Comparison of ENCODE assay signal across 10 mouse cellular contexts in genomic region chr13:98391635-98391990, GRCm38 (mm10). TPM values are rescaled to one million over a fixed set of nuclear protein-coding genes. Genes with fewer than 3 reads are reported as not detected.
DNase-seq lines count a peak whose midpoint lies in the region; ATAC-seq lines count a peak whose summit lies in the region.
"Had no signal": no experiment of that assay in that cellular context is flagged by ENCODE, and none has a peak within 500 bp of the region (broad histone marks: within the 10 kb centered on the region; RNA-seq: fewer than 3 reads in every experiment).

No protein-coding gene starts in this region.

- peaks cover 70% of the 10 kb centered on the region for H3K27me3 ChIP-seq in lung, embryonic 15.5 days
- H3K27me3 ChIP-seq in forebrain, embryonic 15.5 days = peaks cover 71% of the 10 kb centered on the region
- H3K27me3 ChIP-seq in limb, embryonic 13.5 days = peaks cover 76% of the 10 kb centered on the region
- H3K27me3 ChIP-seq in stomach, embryonic 14.5 days (ENCODE audit: control insufficient read depth, insufficient read depth, low read length) = peaks cover 29% of the 10 kb centered on the region

- H3K4me3 ChIP-seq in lung, embryonic 15.5 days = peak overlapping the region; percentile 39
- peak overlapping the region; percentile 42; the same call in 1 of the 2 replicates for H3K4me3 ChIP-seq in forebrain, embryonic 15.5 days
- peak overlapping the region; percentile 50 for H3K4me3 ChIP-seq in limb, embryonic 13.5 days
- peak overlapping the region; percentile 35 for H3K4me3 ChIP-seq in stomach, embryonic 14.5 days (ENCODE audit: low read depth, low read length)

- H3K4me1 ChIP-seq in lung, embryonic 15.5 days = peaks cover 21% of the 10 kb centered on the region
- peaks cover 13% of the 10 kb centered on the region for H3K4me1 ChIP-seq in forebrain, embryonic 15.5 days
- peaks cover 43% of the 10 kb centered on the region for H3K4me1 ChIP-seq in limb, embryonic 13.5 days
- peaks cover 23% of the 10 kb centered on the region for H3K4me1 ChIP-seq in stomach, embryonic 14.5 days (ENCODE audit: control insufficient read depth, insufficient read depth, low read length)

- no peaks in the 10 kb centered on the region for H3K36me3 ChIP-seq in lung, embryonic 15.5 days
- H3K36me3 ChIP-seq in forebrain, embryonic 15.5 days = no peaks in the 10 kb centered on the region
- H3K36me3 ChIP-seq in limb, embryonic 13.5 days = no peaks in the 10 kb centered on the region
- no peaks in the 10 kb centered on the region for H3K36me3 ChIP-seq in stomach, embryonic 14.5 days (ENCODE audit: control insufficient read depth, insufficient read depth, low read length)

- H3K9ac ChIP-seq in lung, embryonic 15.5 days = no peak overlapping the region
- H3K9ac ChIP-seq in forebrain, embryonic 15.5 days (replicated peaks) = 0 out of 2 replicates have a peak overlapping the region, but pooled peaks have one; percentile 28
- H3K9ac ChIP-seq in limb, embryonic 13.5 days = peak overlapping the region; percentile 61; the same call in 1 of the 2 replicates
- H3K9ac ChIP-seq in stomach, embryonic 14.5 days (replicated peaks; ENCODE audit: low read depth, low read length) = no peak overlapping the region

- ATAC-seq in lung, embryonic 15.5 days (ENCODE audit: borderline replicate concordance, extremely low read depth, low FRiP score, low TSS enrichment) = no peak
- no peak for ATAC-seq in forebrain, embryonic 15.5 days (replicated peaks)
- ATAC-seq in limb, embryonic 13.5 days (ENCODE audit: low FRiP score, low read depth) = peak; percentile 25; the same call in 1 of the 2 replicates
- 0 out of 2 replicates have a peak, but pooled peaks have one; percentile 26 for ATAC-seq in stomach, embryonic 14.5 days (ENCODE audit: insufficient number of reproducible peaks, insufficient read depth, low FRiP score, low read depth)
- no peak for ATAC-seq in megakaryocyte progenitor cell, adult 5-6 weeks (replicated peaks; ENCODE audit: poor library complexity)

- 7% methylated on average over 4 of the region's 4 CpGs for WGBS in lung, embryonic 15.5 days
- WGBS in forebrain, embryonic 15.5 days = 4% methylated on average over 4 of the region's 4 CpGs
- under 1% methylated on average over 4 of the region's 4 CpGs for WGBS in limb, embryonic 13.5 days
- WGBS in stomach, embryonic 14.5 days = 3% methylated on average over 4 of the region's 4 CpGs

- peak overlapping the region; percentile 85 for H3K4me2 ChIP-seq in lung, embryonic 15.5 days
- H3K4me2 ChIP-seq in forebrain, embryonic 15.5 days (replicated peaks) = peak overlapping the region; percentile 84
- peak overlapping the region; percentile 84 for H3K4me2 ChIP-seq in limb, embryonic 13.5 days (replicated peaks)
- peak overlapping the region; percentile 88 for H3K4me2 ChIP-seq in stomach, embryonic 14.5 days (replicated peaks; ENCODE audit: low read depth, low read length)

- DNase-seq in lung, postnatal 14 days = no peak
- DNase-seq in left cerebral cortex, adult 18-20 months (ENCODE audit: low spot score in 2 of 2) = no peak
- no peak for DNase-seq in urinary bladder, adult 18-20 months (ENCODE audit: low spot score in 2 of 2)
- DNase-seq: layer of hippocampus, adult 9-11 months had no signal

- H3K27ac ChIP-seq in lung, embryonic 15.5 days = no peak overlapping the region
- no peak overlapping the region for H3K27ac ChIP-seq in forebrain, embryonic 15.5 days (replicated peaks)
- H3K27ac ChIP-seq in limb, embryonic 13.5 days = 0 out of 2 replicates have a peak overlapping the region, but pooled peaks have one; percentile 45
- no peak overlapping the region for H3K27ac ChIP-seq in stomach, embryonic 14.5 days (ENCODE audit: low read length)

- no peaks in the 10 kb centered on the region for H3K9me3 ChIP-seq in lung, embryonic 15.5 days
- H3K9me3 ChIP-seq in forebrain, embryonic 15.5 days = no peaks in the 10 kb centered on the region
- no peaks in the 10 kb centered on the region for H3K9me3 ChIP-seq in limb, embryonic 13.5 days
- H3K9me3 ChIP-seq in stomach, embryonic 14.5 days (ENCODE audit: control insufficient read depth, low read depth, low read length) = no peaks in the 10 kb centered on the region

RNA-seq across cellular contexts. Expression of gene Foxd1, which starts 37.6 kb away (rescaled TPM):
- polyA plus RNA-seq in lung, embryonic 15.5 days (2015; fragmentation: Nextera tagmentation; extraction: Ambion mirVana) = 0.04 and 0.06 TPM in 2 replicates
- 0.55 and 0.56 TPM in 2 replicates for polyA plus RNA-seq in forebrain, embryonic 15.5 days (2015; fragmentation: Nextera tagmentation; extraction: Ambion mirVana)
- 0.19 TPM in 2 replicates for polyA plus RNA-seq in limb, embryonic 13.5 days (2015; fragmentation: Nextera tagmentation; extraction: Ambion mirVana)
- polyA plus RNA-seq in stomach, embryonic 14.5 days (2014; fragmentation: Nextera tagmentation; extraction: Ambion mirVana) = not detected in 2 replicates
- total RNA-seq in left cerebral cortex, adult 18-20 months (2021) = 1 to 10 TPM; 1.6 to 2.0 TPM
- total RNA-seq in megakaryocyte progenitor cell, adult 5-6 weeks (2015) = not detected in 2 replicates
- not detected in 2 replicates for total RNA-seq in megakaryocyte progenitor cell, adult 5-6 weeks (2017)
- total RNA-seq: neutrophil, adult 5-6 weeks had no signal

Comparison
In these comparisons a context has a peak if more than half of its experiments do, and no peak if none do; other contexts are left out.
1. ATAC-seq: peak in limb, embryonic 13.5 days (single experiment) and stomach, embryonic 14.5 days (single experiment); none in lung, embryonic 15.5 days (single experiment), forebrain, embryonic 15.5 days (single experiment) and megakaryocyte progenitor cell, adult 5-6 weeks (single experiment).
2. H3K9ac ChIP-seq: peak in forebrain, embryonic 15.5 days (single experiment) and limb, embryonic 13.5 days (single experiment); none in lung, embryonic 15.5 days (single experiment) and stomach, embryonic 14.5 days (single experiment).
3. Peak in every context shown above with its lines, with median percentiles within 50 percentile points of each other: H3K4me2 ChIP-seq and H3K4me3 ChIP-seq.